Mouse (Mus musculus) gastrocnemius, postnatal 25 days (tissue): ENCODE results near the gene Ffar1. TPM values are rescaled to one million over a fixed set of nuclear protein-coding genes. Genes with fewer than 3 reads are reported as not detected.
"Not testable (repeated sequence)": the region's sequence is repeated elsewhere in the genome, so short reads cannot be mapped to it uniquely, and the experiment has no call there.

Source experiments
- DNase-seq: peaks from one replicate; pipeline ENCODE4 v3.0.0; 2022
- total RNA-seq, 2 experiments: library from RNA; stranded (reverse); gene quantifications; 1 replicate in 1 of 2; 2 replicates in 1 of 2; pipeline ENCODE4 v1.2.3; 2021

The Ffar1 gene
- total RNA-seq, 2 experiments from 2014 or later = not detected

DNA sequence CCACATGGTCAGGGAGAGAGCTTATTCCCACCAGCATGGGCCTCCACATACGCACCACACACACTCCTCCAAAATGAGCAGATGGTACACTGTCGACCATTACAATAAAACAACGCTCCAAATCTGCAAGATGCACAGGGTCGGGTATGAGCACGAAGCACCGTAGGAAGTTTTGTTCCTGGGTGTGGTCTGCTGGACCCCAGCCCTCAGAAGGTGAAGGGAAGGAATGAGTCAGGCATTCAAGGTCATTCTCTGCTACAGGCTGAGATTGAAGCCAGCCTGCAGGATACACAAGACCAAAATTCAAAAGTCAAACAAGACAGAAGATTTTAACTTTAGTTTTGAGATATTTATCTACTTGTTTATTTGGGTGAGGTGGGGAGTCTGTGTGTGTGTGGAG, 13.4 kb downstream of the Ffar1 start:
- DNase-seq = no peak

DNA sequence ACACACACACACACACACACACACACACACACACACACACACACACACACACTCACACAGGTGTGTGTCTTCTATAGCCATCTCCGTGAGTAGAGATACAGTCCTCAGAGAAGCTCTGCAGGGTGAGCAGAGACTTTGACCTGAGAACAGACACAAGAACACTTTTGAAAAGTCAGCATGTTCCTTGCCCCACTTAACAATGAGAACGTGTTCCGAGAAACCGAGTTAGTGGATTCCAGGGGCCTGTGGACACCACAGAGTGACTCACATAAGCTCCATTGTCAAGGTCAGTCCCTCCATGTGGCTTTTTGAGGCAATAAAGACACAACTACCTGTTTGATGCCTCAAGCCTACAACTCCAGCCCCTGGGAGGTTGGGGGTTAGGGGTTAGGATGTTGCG, 14.0 kb downstream of the Ffar1 start:
- DNase-seq = no peak

DNA sequence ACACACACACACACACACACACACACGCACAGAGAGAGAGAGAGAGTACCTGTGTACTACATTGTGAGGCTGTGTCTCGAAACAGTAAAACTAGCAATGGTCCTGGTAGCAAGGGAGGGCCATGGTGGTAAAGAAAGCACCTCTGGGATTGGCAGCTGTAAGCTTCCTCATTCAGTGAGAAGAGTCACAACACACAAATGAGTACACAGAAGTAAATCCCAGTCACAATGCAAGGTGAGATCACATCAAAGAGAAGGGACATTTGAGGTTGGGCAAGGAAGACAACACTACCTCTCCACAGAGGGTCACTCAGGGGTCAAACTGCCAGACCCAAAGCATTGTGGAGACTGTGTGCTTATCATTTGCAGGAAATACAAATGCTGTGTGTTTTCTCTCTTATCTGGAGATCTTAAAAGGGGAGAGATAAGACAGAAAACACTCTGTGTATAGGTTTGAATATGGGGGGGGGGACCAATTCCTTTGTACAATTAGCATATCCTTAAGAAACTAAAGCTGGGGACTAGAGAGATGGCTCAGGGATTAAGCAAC, 14.8 kb downstream of the Ffar1 start:
- no peak for DNase-seq

DNA sequence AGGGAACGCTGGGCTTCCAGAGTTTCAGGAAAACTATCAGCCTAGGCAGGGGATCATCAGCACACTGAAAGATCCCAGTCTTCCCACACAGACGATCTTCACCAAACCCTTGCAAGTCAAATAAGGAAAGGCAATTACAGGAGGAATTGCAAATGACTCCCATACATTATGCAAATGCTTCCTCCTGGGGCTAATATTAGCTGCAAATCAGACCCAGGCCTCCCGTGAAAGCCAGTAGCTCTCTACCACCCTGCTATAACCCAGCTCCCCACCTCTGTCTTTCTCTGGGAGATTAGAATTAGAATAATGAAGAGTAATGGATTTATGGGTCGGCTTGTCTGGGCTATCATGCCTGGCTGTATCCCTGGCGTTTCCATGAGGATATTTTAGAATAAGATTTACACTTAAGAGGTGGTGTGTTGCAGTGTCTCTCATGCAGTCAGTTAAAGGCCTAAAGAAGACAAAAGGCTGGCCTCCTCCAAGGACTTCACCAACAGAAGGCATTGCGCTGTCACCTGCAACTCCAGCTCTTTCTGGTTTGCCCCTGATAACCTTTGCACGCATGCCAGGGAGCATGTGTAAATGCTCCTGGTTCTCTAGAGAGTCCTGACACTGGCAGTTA, 16.6 kb downstream of the Ffar1 start:
- DNase-seq = no peak

DNA sequence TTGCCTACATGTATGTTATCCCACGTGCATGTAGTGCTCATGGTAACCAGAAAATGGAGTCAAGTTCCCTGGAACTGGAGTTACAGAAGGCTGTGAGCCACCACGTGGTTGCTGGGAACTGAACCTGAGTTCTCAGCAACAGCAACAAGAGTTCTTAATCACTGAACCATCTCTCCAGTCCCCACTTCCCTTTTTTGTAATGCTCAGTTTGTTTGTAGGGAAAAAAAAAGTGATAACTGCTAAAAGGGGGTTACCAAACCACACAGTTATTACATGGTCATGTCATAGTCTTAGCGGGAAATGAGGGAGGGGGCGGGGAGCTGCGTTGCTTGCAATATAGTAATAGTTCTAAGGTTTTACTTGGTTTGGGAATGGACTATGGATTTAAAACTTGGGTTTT, 19.3 kb downstream of the Ffar1 start:
- no peak for DNase-seq

DNA sequence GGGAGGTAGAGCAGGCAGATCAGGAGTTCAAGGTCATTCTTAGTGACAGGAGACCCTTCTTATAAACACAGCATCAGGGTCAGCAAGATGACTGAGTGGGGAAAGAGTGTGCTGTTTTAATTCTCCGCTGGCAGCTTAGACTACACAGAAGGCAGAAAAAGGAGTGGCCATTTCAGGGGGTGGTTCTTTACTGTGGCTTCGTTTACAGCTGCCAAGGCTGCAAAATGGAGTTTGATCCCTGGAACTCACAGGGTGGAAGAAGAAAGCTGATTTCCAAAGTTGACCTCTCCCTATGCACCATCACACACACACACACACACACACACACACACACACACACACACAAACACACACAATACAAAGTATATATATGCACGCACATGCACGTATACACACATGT, 20.0 kb downstream of the Ffar1 start:
- DNase-seq = no peak

DNA sequence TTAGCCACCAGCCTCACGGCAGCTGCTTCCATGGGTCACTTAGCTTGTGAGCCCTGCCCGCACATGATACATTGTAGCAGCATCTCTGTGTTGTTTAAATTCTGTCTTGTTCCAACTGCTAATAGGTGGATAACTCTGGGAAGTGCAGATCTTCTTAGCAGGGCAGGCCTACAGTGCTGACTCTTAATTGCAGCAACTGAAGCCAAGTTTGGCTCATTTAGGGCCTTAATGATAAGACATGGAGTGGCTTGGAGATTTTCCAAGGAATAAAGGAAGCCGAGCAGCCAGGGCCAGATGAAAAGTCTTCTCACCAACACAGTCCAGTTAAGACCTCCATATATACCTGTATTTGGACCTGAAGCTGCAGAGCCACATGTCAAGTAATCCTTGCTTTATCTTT, 21.1 kb downstream of the Ffar1 start:
- no peak for DNase-seq

DNA sequence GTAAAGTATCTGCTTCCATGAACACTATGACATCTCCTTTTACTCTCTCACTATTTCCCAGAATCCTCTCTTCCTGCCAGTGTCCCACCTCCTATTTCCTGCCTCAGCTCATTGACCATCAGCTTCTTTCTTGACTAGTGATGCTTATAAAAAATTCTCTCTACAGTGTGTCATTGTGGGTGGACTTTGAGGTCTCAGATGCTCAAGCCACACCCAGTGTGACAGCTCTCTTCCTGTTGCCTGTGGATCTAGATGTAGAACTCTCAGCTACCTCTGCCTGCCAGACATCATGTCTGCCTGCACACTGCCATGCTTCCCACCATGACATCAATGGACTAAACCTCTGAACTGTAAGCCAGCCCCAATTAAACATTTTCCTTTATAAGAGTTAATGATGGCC, 24.1 kb downstream of the Ffar1 start:
- no peak for DNase-seq

DNA sequence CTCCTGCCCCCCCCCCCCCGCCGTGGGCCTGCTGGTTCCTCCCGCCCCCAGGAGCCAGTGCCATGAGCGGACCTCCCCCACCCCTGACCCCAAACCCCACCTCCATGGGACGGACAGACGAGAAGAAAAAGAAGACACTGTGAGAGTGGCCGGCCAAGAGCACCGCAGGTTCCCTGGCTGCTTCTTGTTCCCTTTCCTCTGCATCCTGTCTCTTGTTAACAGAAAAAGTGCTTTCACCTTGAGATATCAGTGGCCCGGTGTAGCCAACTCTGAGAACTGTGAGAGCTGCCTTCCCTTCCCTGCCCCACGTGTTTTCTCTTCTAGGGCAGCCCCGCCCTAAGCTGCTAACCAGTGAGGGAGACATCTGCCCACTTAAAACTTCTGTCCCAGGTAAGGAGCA, 28.7 kb downstream of the Ffar1 start:
- DNase-seq = not testable (repeated sequence)

DNA sequence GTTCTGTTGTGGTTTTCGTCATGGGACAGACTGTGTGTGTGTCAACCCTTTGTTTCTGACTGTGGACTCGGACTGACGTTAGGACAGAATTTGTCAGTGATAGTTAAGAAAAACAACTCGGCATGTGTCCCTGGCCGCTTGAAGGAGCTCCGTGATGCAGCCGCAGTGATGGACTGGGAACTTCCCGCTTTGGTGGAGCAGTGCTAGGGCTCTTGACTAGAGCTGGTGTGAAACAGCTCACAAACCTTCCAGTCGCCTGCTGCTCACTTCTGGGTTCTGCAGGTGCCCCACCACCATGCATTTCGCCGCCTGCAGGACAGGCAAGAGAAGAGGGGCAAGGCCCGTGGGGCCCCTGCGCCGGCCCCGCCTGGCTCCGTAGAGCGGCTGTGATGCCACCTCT, 29.1 kb downstream of the Ffar1 start:
- DNase-seq = no peak

DNA sequence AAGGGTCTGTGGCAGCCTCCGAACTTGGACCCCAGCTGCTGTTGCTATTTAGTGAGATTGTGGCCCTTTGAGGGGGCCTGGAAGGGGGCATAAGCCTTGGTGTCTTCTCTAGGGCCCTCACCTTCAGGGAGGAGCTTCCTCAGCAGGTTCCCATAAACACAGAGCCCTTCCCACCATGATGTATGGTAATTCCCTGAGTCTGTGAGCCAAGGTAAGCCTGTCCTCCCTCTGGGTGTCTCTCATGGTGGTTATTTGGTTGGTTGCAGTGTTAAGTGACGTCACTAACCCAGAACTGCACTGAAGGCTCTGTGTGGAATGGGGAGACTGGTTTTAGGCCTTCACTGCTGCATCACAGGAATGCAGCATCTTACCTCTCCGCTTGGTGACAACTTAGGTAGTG, 31.9 kb downstream of the Ffar1 start:
- DNase-seq = no peak

DNA sequence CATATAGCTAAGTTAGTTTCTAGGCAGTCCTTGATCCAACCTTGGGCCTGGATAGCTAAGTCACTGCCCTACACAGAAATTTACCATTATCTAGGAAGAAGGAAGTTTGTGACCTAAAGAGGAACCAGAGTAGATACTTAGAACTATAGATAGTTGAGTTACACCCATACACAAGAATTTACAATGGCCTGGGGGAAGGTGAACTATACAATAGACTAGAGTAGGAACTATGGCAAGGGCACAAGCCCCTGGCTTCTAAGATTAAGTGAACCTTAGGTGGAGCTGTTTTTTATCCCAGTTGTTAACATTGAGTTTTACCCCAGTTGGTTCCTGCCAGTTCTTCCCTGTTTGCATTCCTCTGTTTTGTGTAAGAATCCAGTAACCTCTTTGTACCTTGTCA, 32.5 kb downstream of the Ffar1 start:
- DNase-seq = not testable (repeated sequence)

DNA sequence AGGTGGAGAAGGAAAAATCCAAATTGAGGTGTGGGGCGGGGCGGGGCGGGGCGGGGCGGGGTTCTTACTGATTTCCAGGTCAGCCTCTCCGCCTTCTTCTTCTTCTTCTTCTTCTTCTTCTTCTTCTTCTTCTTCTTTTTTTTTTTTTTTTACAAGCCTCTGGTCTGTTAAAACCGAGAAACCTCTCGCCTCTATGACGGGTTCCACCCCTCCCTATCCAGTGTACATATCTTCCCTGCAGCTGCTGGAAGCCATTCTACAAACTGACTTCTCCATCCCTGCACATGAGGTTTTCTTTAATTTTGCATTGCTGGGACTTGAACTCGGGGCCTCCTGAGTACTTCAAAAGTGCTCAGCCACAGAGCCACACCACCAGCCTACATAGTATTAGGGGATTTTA, 34.7 kb downstream of the Ffar1 start:
- no peak for DNase-seq

DNA sequence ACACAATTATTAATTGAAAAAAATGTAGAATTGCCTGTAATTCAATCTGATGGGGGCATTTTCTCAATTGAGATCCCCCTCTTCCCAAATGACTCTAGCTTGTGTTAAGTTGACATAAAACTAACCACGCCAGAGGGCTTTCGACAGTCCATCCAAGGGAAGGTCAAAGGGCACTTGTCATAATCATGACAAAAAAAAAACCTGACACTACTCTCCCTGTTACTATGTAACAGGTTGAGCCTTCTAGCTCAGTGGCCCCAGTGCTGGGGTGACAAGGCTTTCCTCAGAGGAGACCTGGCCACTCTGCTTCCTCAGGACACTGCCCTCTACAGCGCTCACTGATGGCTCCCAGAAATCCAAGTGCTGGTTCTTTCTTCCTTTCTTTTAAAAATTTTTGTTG, 37.1 kb downstream of the Ffar1 start:
- no peak for DNase-seq

DNA sequence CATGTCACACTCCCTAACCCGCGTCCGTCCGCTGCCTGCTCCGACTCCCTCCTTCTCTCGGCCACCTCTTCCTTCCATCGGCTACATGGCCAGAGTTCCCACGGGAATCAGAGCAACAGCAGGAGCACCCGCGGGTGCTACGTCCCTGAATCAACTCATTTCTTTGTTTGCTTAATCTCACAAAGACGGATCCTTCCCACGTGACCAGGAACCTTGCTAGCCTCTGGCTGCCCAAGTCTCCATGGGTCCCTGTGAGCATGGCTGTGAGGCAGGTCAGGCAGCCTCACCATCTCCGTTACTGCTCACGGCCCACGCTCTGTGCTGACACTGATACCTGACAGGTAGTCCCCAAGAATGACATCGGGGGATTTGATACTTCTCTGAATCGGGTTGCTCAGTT, 37.7 kb downstream of the Ffar1 start, which contains the start of gene Ffar2:
TSS of gene Ffar2 (minus strand) at position 101 of the 400 bp plus-strand sequence.
- no peak for DNase-seq

DNA sequence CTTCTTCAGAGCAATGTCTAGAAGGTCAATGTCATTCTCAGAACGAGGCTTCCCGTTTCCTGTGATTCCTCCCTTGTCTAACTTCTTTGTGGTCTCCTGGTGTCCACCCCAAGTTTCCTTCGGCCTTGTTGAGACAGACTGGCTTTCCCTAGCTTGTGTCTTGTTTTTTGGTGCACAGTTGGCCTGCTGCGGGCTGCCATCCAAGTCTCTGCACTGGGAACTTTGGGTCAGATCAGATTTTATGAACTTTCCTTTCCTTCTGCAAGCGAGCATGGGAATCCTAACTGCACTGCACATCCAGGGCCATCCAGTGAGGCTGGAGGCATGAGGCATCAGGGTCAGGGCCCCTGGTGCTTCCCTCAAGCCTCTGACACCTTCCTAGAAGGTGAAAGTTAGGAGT, 39.8 kb downstream of the Ffar1 start:
- DNase-seq = no peak

DNA sequence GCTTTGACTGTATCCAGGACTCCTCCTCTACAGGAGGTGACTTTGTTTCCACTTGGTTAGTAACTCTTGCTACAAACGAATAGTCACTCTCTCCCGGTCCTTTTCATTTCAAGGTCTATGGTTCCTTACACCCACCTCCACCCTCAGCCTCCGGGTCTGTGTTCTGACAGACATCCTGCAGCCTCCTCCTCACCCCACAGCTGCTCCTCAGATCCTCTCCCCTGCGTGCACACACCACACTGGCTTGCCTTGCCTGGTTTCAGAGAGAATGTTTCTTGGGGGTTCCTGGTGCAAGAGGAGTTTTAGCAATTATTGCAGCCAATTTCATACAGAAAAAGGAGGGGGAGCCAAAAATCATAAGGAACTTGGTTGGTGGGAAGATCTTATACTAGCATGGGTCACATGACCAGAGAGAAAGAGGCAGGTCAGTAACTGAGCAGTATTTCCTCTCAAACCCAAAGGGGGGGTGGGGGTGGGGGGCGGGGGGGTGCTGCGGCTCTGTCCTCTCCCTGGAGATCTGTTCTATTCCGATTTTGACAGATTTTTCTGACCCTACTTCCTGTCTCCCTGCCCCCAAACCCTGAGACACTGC, 40.4 kb downstream of the Ffar1 start:
- DNase-seq = no peak

DNA sequence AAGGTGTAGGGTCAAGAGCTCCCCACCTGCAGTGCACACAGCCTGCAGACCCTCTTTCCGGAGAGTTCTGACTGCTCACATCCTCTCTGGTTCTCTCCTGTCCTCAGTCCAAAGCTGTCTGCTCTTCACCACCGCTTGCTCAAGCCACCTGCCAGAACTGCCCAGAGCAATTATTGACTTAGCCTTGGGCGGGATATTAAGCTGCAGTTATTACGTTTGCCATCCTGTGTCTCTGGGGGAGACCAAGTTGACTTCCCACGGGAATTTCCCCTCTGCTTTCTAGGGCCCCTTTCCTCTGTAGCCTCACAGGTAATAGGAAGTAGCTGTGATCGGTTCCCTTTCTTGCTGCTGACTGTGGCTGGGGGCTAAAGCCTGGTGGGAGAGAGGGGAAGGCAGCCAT, 41.2 kb downstream of the Ffar1 start:
- DNase-seq = no peak

DNA sequence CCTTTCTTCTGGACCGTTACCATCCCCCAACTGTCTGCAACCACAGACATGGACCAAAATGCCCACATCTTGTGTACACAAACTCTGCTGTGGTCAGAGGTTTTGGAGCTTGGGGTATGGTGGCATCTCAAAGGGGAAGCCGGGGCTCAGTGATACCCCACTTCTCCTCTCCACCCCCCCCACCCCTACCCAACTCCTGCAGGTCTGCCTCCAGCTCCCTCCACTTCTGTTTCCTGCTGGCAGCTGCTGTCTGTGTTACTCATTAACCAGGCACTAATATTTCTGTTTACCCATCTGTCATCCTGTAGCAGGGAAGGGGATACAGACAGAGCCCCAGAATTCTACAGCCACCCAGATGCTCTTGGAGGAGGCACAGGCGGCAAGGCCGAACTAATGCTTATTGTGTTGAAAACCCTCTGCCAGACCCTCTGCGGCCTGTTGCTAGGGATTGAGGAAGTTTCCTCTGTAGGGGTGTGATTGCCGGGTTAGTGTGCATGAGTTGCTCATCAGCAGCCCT, 49.0 kb downstream of the Ffar1 start:
- DNase-seq = no peak

DNA sequence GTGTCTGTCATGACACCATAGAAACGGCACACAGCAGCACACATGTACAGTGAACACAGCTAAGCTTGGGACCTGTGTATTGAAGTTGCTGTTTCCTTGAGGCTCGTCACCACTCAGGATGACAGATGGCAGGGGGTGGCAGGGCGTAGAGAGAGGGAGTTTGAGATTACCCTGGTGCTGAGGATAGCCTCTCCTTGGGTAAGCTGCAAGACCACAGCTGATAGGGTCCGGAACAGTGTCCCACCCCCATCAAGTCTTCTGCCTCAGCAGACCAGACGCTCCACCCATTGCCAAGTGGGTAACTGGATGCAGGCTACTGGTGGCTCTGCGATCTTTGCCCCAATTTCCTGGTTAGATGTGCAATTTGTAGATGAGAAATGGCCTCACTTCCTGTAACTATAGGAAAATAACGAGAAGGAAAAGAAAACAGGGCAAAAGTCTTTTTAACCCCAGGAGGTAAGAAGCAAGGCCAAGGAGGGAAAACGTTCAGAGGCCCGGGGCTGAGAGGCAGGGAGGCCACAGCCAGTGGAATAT, 49.5 kb downstream of the Ffar1 start:
- no peak for DNase-seq

DNA sequence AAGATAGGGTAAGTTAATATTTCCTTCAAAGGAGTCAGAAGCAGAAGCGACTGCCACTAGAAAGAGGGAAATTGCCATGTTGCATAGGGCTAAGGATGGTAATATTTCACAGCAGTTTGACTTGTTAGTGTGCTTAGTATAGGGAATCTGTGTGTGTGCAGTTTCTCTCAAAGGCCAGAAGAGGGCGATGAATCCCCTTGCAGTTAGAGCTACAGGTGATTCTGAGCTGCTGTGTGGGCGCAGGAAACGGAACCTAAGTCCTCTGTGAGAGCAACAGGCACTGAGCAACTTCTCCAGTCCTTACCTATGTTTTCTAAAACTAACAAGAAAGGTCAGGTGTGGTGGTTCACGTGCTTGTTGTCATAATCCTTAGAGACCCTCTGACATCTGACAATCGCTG, 51.0 kb downstream of the Ffar1 start:
- DNase-seq = no peak
